Mouse (Mus musculus) neural tube, embryonic 15.5 days (tissue): ENCODE measurements around the gene Slc17a8. TPM values are rescaled to one million over a fixed set of nuclear protein-coding genes. Genes with fewer than 3 reads are reported as not detected.
"Not testable (repeated sequence)": the region's sequence is repeated elsewhere in the genome, so short reads cannot be mapped to it uniquely, and the experiment has no call there.

Source experiments
- ATAC-seq: fragments of 200-750 bp; cut with Nextera tagmentation; 2 replicates; pipeline ENCODE4 v1.8.0; 2017; ENCODE audit warnings: mild to moderate bottlenecking, moderate TSS enrichment, moderate library complexity; ENCODE audit not compliant: low FRiP score
- H3K27ac ChIP-seq: fragments of 300-500 bp; sonication (generic); replicated peaks from 2 replicates; pipeline ENCODE4 v1.5.1; 2015; ENCODE audit warnings: mild to moderate bottlenecking, inconsistent platforms
- H3K27me3 ChIP-seq: fragments of 300-500 bp; sonication (generic); replicated peaks from 2 replicates; pipeline ENCODE4 v1.6.1; 2015; ENCODE audit warnings: inconsistent platforms
- H3K36me3 ChIP-seq: fragments of 300-500 bp; sonication (generic); 2 replicates; pipeline ENCODE4 v1.6.1; 2015; ENCODE audit warnings: inconsistent platforms
- H3K4me1 ChIP-seq: fragments of 300-500 bp; sonication (generic); 2 replicates; pipeline ENCODE4 v1.6.1; 2015; ENCODE audit warnings: inconsistent platforms
- H3K4me2 ChIP-seq: fragments of 300-500 bp; sonication (generic); 2 replicates; pipeline ENCODE4 v1.6.1; 2015; ENCODE audit warnings: inconsistent platforms, mild to moderate bottlenecking, moderate library complexity
- H3K4me3 ChIP-seq: fragments of 300-500 bp; sonication (generic); replicated peaks from 2 replicates; pipeline ENCODE4 v1.5.1; 2015; ENCODE audit warnings: mild to moderate bottlenecking, inconsistent platforms
- H3K9ac ChIP-seq: fragments of 300-500 bp; sonication (generic); replicated peaks from 2 replicates; pipeline ENCODE4 v1.6.1; 2015; ENCODE audit warnings: mild to moderate bottlenecking, inconsistent platforms
- H3K9me3 ChIP-seq: fragments of 300-500 bp; sonication (generic); replicated peaks from 2 replicates; pipeline ENCODE4 v1.6.1; 2016; ENCODE audit warnings: inconsistent platforms
- WGBS: fragments of 180-500 bp; shearing (Covaris S2); methylation state at CpG from one replicate; pipeline ENCODE4 v1.1.7; 2015; ENCODE audit warnings: mixed read lengths; 5-methylcytosine and 5-hydroxymethylcytosine counted together
- polyA plus RNA-seq: library from polyadenylated mRNA; unstranded; fragments of >200 nt; fragmentation: Nextera tagmentation; extraction: Ambion mirVana; gene quantifications from 2 replicates; pipeline ENCODE4 v1.2.1, GENCODE M21; 2015

The Slc17a8 gene
- 0.54 and 0.68 TPM in 2 replicates for polyA plus RNA-seq

- no peak within 1 kb of the TSS for H3K9ac ChIP-seq
- 0 out of 2 replicates have a peak, but pooled peaks cover 3% of the 10 kb centered on the region for H3K4me1 ChIP-seq
- no peak within 1 kb of the TSS for H3K4me3 ChIP-seq
- WGBS: 32% methylated on average over 7 of the region's 7 CpGs
- H3K36me3 ChIP-seq: no peaks in the 10 kb centered on the region
- no peak within 1 kb of the TSS for H3K4me2 ChIP-seq
- ATAC-seq: no peak
- no peaks in the 10 kb centered on the region for H3K9me3 ChIP-seq
- no peak within 1 kb of the TSS for H3K27ac ChIP-seq
- H3K27me3 ChIP-seq: no peaks in the 10 kb centered on the region
These were observed at the start of gene Slc17a8 for GRCm38 (mm10) chr10:89621129-89621528. TSS of gene Slc17a8 (minus strand) at chr10:89621253.

DNA sequence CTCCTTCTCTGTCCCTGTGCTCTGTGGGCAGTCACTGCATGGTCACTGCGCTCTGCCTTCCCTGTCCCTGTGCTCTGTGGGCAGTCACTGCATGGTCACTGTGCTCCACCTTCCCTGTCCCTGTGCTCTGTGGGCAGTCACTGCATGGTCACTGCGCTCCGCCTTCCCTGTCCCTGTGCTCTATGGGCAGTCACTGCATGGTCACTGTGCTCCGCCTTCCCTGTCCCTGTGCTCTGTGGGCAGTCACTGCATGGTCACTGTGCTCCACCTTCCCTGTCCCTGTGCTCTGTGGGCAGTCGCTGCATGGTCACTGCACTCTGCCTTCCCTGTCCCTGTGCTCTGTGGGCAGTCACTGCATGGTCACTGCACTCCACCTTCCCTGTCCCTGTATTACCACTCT lies 49.3 kb upstream of the Slc17a8 start:
- not testable (repeated sequence) for H3K4me1 ChIP-seq, H3K9ac ChIP-seq, H3K36me3 ChIP-seq, H3K4me3 ChIP-seq, H3K9me3 ChIP-seq, H3K27ac ChIP-seq, ATAC-seq, H3K27me3 ChIP-seq, H3K4me2 ChIP-seq
- 93% methylated on average over 5 of the region's 5 CpGs for WGBS

DNA sequence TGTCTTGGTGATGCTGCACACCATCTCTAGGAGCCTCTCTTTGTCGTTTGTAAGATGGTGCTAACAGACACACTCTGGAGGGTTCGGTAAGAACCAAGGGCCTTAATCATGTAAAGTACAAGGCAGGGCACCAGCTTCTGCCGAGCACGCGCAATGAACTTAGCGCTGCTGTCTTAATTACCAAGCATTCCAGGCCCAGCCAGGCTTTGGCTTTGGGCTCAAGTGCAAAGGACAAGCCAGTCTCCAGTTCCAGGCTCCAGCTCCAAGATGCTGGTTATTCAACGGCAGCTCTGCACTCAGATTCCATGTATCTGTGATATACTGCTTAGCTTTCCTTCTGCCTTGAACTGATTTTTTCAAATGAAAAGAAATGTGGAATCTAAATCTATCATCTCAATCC lies 46.5 kb upstream of the Slc17a8 start:
- Histone ChIP-seq H3K27me3 (no peaks in the 10 kb centered on the region), H3K4me2 (no peak overlapping the region), H3K27ac (no peak overlapping the region), H3K4me1 (no peaks in the 10 kb centered on the region), H3K9me3 (no peaks in the 10 kb centered on the region), H3K9ac (no peak overlapping the region), H3K4me3 (no peak overlapping the region), H3K36me3 (0 out of 2 replicates have a peak, but pooled peaks cover 2% of the 10 kb centered on the region)
- WGBS: 77% methylated on average over 7 of the region's 7 CpGs
- no peak for ATAC-seq

- Histone ChIP-seq H3K36me3 (peaks cover 9% of the 10 kb centered on the region), H3K9me3 (no peaks in the 10 kb centered on the region), H3K4me2 (no peak overlapping the region), H3K27me3 (no peaks in the 10 kb centered on the region), H3K9ac (no peak overlapping the region), H3K4me3 (no peak overlapping the region), H3K4me1 (no peaks in the 10 kb centered on the region), H3K27ac (no peak overlapping the region)
- ATAC-seq: no peak
- WGBS: 90% methylated on average over 9 of the region's 9 CpGs
These were observed 44.6 kb upstream of the Slc17a8 start for GRCm38 (mm10) chr10:89665679-89666078.

GRCm38 (mm10) chr10:89664977-89665645 lies 44.1 kb upstream of the Slc17a8 start:
- Histone ChIP-seq H3K4me1 (no peaks in the 10 kb centered on the region), H3K27ac (no peak overlapping the region), H3K27me3 (no peaks in the 10 kb centered on the region), H3K9me3 (no peaks in the 10 kb centered on the region), H3K9ac (no peak overlapping the region), H3K4me3 (no peak overlapping the region), H3K36me3 (peaks cover 12% of the 10 kb centered on the region), H3K4me2 (no peak overlapping the region)
- WGBS: 93% methylated on average over 8 of the region's 8 CpGs
- no peak for ATAC-seq

GRCm38 (mm10) chr10:89656366-89656765 lies 35.3 kb upstream of the Slc17a8 start:
- ATAC-seq: no peak

GRCm38 (mm10) chr10:89652912-89653311 lies 31.9 kb upstream of the Slc17a8 start:
- Histone ChIP-seq H3K4me1 (no peaks in the 10 kb centered on the region), H3K4me3 (no peak overlapping the region), H3K9ac (no peak overlapping the region), H3K27me3 (no peaks in the 10 kb centered on the region), H3K27ac (no peak overlapping the region), H3K9me3 (no peaks in the 10 kb centered on the region), H3K4me2 (no peak overlapping the region), H3K36me3 (peaks cover 60% of the 10 kb centered on the region)
- ATAC-seq: no peak
- WGBS: 90% methylated on average over 8 of the region's 8 CpGs

More at GRCm38 (mm10) chr10:89656366-89656765, 35.3 kb upstream of the Slc17a8 start:
- Histone ChIP-seq H3K27me3 (no peaks in the 10 kb centered on the region), H3K9me3 (no peaks in the 10 kb centered on the region), H3K4me2 (no peak overlapping the region), H3K27ac (no peak overlapping the region), H3K36me3 (peaks cover 66% of the 10 kb centered on the region), H3K4me3 (no peak overlapping the region), H3K9ac (no peak overlapping the region), H3K4me1 (no peaks in the 10 kb centered on the region)
- 85% methylated on average over 5 of the region's 5 CpGs for WGBS

GRCm38 (mm10) chr10:89651691-89652090 lies 30.6 kb upstream of the Slc17a8 start:
- Histone ChIP-seq H3K9me3 (no peaks in the 10 kb centered on the region), H3K4me1 (no peaks in the 10 kb centered on the region), H3K27ac (no peak overlapping the region), H3K4me3 (no peak overlapping the region), H3K36me3 (peaks cover 54% of the 10 kb centered on the region), H3K27me3 (no peaks in the 10 kb centered on the region), H3K9ac (no peak overlapping the region), H3K4me2 (no peak overlapping the region)
- 83% methylated on average over 1 of the region's 1 CpGs for WGBS
- no peak for ATAC-seq

GRCm38 (mm10) chr10:89646918-89647317 lies 25.9 kb upstream of the Slc17a8 start:
- Histone ChIP-seq H3K9me3 (no peaks in the 10 kb centered on the region), H3K9ac (no peak overlapping the region), H3K4me2 (no peak overlapping the region), H3K27me3 (no peaks in the 10 kb centered on the region), H3K4me3 (no peak overlapping the region), H3K27ac (no peak overlapping the region), H3K4me1 (no peaks in the 10 kb centered on the region), H3K36me3 (peaks cover 55% of the 10 kb centered on the region)
- ATAC-seq: no peak
- WGBS: 91% methylated on average over 9 of the region's 9 CpGs

GRCm38 (mm10) chr10:89637001-89637400 lies 15.9 kb upstream of the Slc17a8 start:
- H3K9ac ChIP-seq: no peak overlapping the region
- 92% methylated on average over 3 of the region's 3 CpGs for WGBS

DNA sequence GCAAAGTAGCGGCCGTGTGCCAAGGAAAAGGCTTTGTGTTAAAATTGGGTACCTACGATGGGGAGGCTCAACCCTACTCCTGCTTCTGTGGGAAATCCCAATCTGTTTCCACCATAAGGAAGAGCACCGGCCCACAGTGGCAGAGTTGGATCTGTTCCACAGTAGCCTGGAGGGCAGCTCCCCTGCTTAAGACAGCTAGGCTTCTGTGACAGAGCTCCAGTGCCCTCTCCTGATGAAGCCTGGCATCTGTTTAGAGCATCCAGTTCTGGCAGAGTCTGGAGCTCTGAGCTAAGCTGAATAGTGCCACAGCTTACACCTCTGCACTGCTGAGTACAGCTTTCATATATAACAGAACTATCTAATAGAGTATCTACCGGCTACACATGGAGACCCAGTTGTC lies 14.0 kb upstream of the Slc17a8 start:
- no peak overlapping the region for H3K4me3 ChIP-seq
- ATAC-seq: peak; percentile 81; the same call in 1 of the 2 replicates
- no peak overlapping the region for H3K27ac ChIP-seq
- no peaks in the 10 kb centered on the region for H3K9me3 ChIP-seq
- no peak overlapping the region for H3K9ac ChIP-seq
- no peaks in the 10 kb centered on the region for H3K4me1 ChIP-seq
- H3K27me3 ChIP-seq: no peaks in the 10 kb centered on the region
- 73% methylated on average over 5 of the region's 5 CpGs for WGBS
- H3K36me3 ChIP-seq: peaks cover 15% of the 10 kb centered on the region
- no peak overlapping the region for H3K4me2 ChIP-seq

More at GRCm38 (mm10) chr10:89637001-89637400, 15.9 kb upstream of the Slc17a8 start:
- H3K4me2 ChIP-seq: no peak overlapping the region
- no peak for ATAC-seq
- H3K4me1 ChIP-seq: no peaks in the 10 kb centered on the region
- H3K4me3 ChIP-seq: no peak overlapping the region
- H3K9me3 ChIP-seq: no peaks in the 10 kb centered on the region
- H3K27me3 ChIP-seq: no peaks in the 10 kb centered on the region
- H3K36me3 ChIP-seq: peaks cover 33% of the 10 kb centered on the region
- no peak overlapping the region for H3K27ac ChIP-seq

DNA sequence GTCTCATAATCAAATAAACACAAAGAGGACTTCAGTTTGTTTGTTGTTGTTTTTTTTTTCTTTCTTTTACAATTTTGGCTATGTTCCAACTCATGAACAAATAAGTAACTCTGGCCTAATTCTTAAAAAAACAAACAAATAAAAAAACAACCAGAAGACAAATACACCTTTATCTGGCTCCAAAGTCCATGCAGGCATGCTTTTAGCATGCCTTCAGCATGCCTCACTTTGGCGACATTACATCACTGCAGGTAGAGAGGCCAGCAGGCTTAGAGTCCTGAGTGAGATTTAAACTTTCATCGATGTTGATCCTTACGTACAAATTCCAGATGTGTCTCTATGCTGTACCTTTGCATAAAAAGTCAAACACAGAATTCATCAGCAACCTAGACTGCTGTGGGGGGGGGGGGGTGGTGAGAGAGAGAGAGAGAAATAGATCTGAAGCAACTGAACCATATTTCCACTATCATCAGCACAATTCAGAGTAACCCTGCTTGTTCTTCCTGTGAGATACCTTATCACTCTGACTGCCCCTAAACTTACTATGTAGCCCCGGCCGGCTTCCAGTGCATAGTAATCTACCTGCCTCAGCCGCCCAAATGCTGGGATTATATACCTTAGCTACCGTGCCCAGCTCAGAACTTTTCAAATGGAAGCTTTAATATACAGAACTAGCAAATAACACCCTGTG lies 12.8 kb upstream of the Slc17a8 start:
- ATAC-seq: no peak
- no peaks in the 10 kb centered on the region for H3K4me1 ChIP-seq
- no peak overlapping the region for H3K4me3 ChIP-seq
- 93% methylated on average over 7 of the region's 7 CpGs for WGBS
- no peaks in the 10 kb centered on the region for H3K9me3 ChIP-seq
- no peak overlapping the region for H3K27ac ChIP-seq
- peaks cover 6% of the 10 kb centered on the region for H3K36me3 ChIP-seq
- H3K4me2 ChIP-seq: no peak overlapping the region
- H3K9ac ChIP-seq: no peak overlapping the region
- no peaks in the 10 kb centered on the region for H3K27me3 ChIP-seq
